Mouse (Mus musculus) ES-E14 (cell line): ENCODE data around the gene Pde8a.

ENCODE experiments used
- HCFC1 ChIP-seq: IDR thresholded peaks from 2 replicates; pipeline ENCODE4 v1.6.1; 2012; ENCODE audit warnings: low read length, inconsistent platforms, borderline replicate concordance; ENCODE audit not compliant: insufficient read depth
- MAFK ChIP-seq: IDR thresholded peaks from 2 replicates; pipeline ENCODE4 v1.6.1; 2014; ENCODE audit warnings: mild to moderate bottlenecking, low read depth, low read length, inconsistent platforms; ENCODE audit not compliant: insufficient read depth
- ZNF384 ChIP-seq: IDR thresholded peaks from 2 replicates; pipeline ENCODE4 v1.6.1; 2012; ENCODE audit warnings: low read depth, low read length, inconsistent platforms

DNA sequence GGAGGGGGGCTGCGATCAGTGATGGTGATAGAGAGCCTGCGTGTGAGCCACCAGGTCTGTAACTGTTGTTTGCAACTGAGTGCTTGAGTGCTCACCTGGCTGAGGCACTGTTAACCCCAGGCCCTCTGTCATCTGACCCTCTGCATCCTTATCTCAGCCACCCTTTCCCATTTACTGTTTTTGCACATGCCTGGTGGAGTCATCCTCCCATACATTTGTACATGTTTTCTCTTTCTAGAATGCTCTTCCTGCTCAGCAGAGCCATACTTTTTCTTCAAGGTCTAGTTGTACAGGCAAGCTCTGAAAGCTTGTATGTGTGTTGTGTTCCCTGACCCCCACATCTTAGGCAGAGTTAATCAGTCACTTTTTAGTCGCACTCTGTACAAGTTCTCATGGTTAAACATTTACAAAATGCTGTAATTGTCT, 36.5 kb downstream of the Pde8a start:
- TF ChIP-seq MAFK (no peak), HCFC1 (no peak), ZNF384 (no peak)
